Mouse (Mus musculus) CH12.LX (cell line): ENCODE results near the gene Trmt10c.
A peak's percentile ranks its signal among the peaks of the same experiment; 100 is the strongest.

Source experiments
- CTCF ChIP-seq, 2 experiments: IDR thresholded peaks in 1 of 2; conservative IDR thresholded peaks in 1 of 2; 2 replicates each; pipeline ENCODE4 v1.5.1; 2011 to 2012; ENCODE audit warnings: low read depth in 2 of 2, low read length in 2 of 2, improper control_type of control experiment in 1 of 2, inconsistent platforms in 1 of 2, mild to moderate bottlenecking in 1 of 2, moderate library complexity in 1 of 2
- E2F4 ChIP-seq: IDR thresholded peaks from 2 replicates; pipeline ENCODE4 v1.6.1; 2011; ENCODE audit warnings: low read depth, low read length, improper control_type of control experiment; ENCODE audit not compliant: insufficient replicate concordance
- ETS1 ChIP-seq: conservative IDR thresholded peaks from 2 replicates; pipeline ENCODE4 v1.6.1; 2012; ENCODE audit warnings: low read depth, mild to moderate bottlenecking, inconsistent platforms, low read length, improper control_type of control experiment, moderate library complexity
- KAT2A ChIP-seq: IDR thresholded peaks from 2 replicates; pipeline ENCODE4 v1.6.1; 2012; ENCODE audit warnings: low read length, improper control_type of control experiment, inconsistent platforms; ENCODE audit not compliant: insufficient replicate concordance
- MAX ChIP-seq: IDR thresholded peaks from 2 replicates; pipeline ENCODE4 v1.6.1; 2011; ENCODE audit warnings: low read length, improper control_type of control experiment
- MEF2A ChIP-seq: IDR thresholded peaks from 2 replicates; pipeline ENCODE4 v1.6.1; 2014; ENCODE audit warnings: low read depth, mild to moderate bottlenecking, inconsistent platforms, low read length, improper control_type of control experiment, borderline replicate concordance
- NELFE ChIP-seq: IDR thresholded peaks from 2 replicates; pipeline ENCODE4 v1.6.1; 2011; ENCODE audit warnings: low read depth, low read length, improper control_type of control experiment
- POLR2A ChIP-seq: IDR thresholded peaks from 2 replicates; pipeline ENCODE4 v1.6.1; 2011; ENCODE audit warnings: low read depth, mild to moderate bottlenecking, improper control_type of control experiment, low read length
- POLR2AphosphoS2 ChIP-seq: IDR thresholded peaks from 2 replicates; pipeline ENCODE4 v1.6.1; 2011; ENCODE audit warnings: low read depth, low read length, improper control_type of control experiment
- RAD21 ChIP-seq: IDR thresholded peaks from 2 replicates; pipeline ENCODE4 v1.6.1; 2011; ENCODE audit warnings: low read depth, mild to moderate bottlenecking, low read length, improper control_type of control experiment, moderate library complexity
- TCF12 ChIP-seq: IDR thresholded peaks from 2 replicates; pipeline ENCODE4 v1.6.1; 2014; ENCODE audit warnings: low read depth, mild to moderate bottlenecking, inconsistent platforms, low read length, improper control_type of control experiment
- UBTF ChIP-seq: IDR thresholded peaks from 2 replicates; pipeline ENCODE4 v1.6.1; 2012; ENCODE audit warnings: low read depth, mild to moderate bottlenecking, inconsistent platforms, low read length, improper control_type of control experiment, moderate library complexity
- USF1 ChIP-seq: IDR thresholded peaks from 2 replicates; pipeline ENCODE4 v1.6.1; 2014; ENCODE audit warnings: low read depth, mild to moderate bottlenecking, inconsistent platforms, low read length, improper control_type of control experiment
- USF2 ChIP-seq: conservative IDR thresholded peaks from 2 replicates; pipeline ENCODE4 v1.6.1; 2011; ENCODE audit warnings: low read depth, low read length, improper control_type of control experiment

- TF ChIP-seq POLR2AphosphoS2: peak; percentile 93
- TF ChIP-seq CTCF (conservative IDR thresholded peaks at IDR 0.05 in 1 of 2, IDR thresholded peaks at IDR 0.05 in 1 of 2; ENCODE audit: low read depth in 2 of 2, low read length in 2 of 2): no peak
- no peak for TF ChIP-seq NELFE
- 0 out of 2 replicates have a peak, but pooled peaks have one; percentile 26 for TF ChIP-seq POLR2A
- no peak for TF ChIP-seq TCF12
- no peak for TF ChIP-seq E2F4
- TF ChIP-seq USF2: no peak
- TF ChIP-seq MEF2A: no peak
- TF ChIP-seq ETS1: no peak
- no peak for TF ChIP-seq KAT2A
- no peak for TF ChIP-seq USF1
- no peak for TF ChIP-seq UBTF
- no peak for TF ChIP-seq RAD21
- no peak for TF ChIP-seq MAX
Measured at GRCm38 (mm10) chr16:56014076-56014475, 23.5 kb downstream of the Trmt10c start.
